Mouse (Mus musculus): ENCODE measurements around the gene Capn1. TPM values are rescaled to one million over a fixed set of nuclear protein-coding genes. Genes with fewer than 3 reads are reported as not detected.

Capn1 gene
- total and polyA plus RNA-seq, 3 experiments: 42.5 to 75.2 TPM; not detected in 1

DNA sequence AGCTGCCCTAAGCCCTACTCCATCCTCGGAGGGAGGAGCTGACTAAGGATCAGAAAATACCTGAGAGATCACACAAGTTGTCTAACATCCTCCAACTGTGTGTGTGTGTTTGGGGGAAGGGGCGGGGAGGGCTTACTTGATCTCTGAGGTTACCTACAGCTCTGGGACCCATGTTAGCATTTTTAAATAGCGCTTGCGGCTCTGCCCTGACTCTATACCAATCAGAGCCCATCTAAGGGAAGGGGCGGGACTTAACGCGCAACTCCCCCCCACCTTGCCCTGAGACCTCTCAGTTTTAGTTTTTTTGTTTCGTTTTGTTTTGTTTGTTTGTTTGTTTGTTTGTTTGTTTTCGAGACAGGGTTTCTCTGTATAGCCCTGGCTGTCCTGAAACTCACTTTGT is 13.7 kb upstream of the Capn1 start:
- H3K79me2 ChIP-seq (ENCODE audit: control insufficient read depth, insufficient read depth, low read length, poor library complexity): no peaks in the 10 kb centered on the region
- peaks cover 0 to 4% of the 10 kb centered on the region in 2 experiments; a peak in 1 of 4 replicates for H3K36me3 ChIP-seq (ENCODE audit: control insufficient read depth in 1 of 2, insufficient read depth in 2 of 2, low read length in 2 of 2)
- TF ChIP-seq GATA1 (IDR thresholded peaks at IDR 0.05; ENCODE audit: low read depth, low read length) (no peak), MYB (IDR thresholded peaks at IDR 0.05; ENCODE audit: low read depth, low read length) (no peak), ZNF384 (IDR thresholded peaks at IDR 0.05; ENCODE audit: low read depth, low read length) (no peak), E2F4 (IDR thresholded peaks at IDR 0.05; ENCODE audit: borderline replicate concordance, low read depth, low read length) (no peak), MAFK (IDR thresholded peaks at IDR 0.05; ENCODE audit: borderline replicate concordance, low read depth, low read length) (no peak), HCFC1 (IDR thresholded peaks at IDR 0.05; ENCODE audit: low read depth, low read length) (no peak), NELFE (IDR thresholded peaks at IDR 0.05; ENCODE audit: low read depth, low read length) (no peak), USF2 (IDR thresholded peaks at IDR 0.05; ENCODE audit: borderline replicate concordance in 1 of 2, insufficient read depth in 1 of 2, low read depth in 1 of 2, low read length in 2 of 2) (no peak), MAX (IDR thresholded peaks at IDR 0.05; ENCODE audit: low read length) (no peak), RCOR1 (IDR thresholded peaks at IDR 0.05; ENCODE audit: low read depth, low read length) (no peak), SIN3A (IDR thresholded peaks at IDR 0.05; ENCODE audit: low read length) (no peak), NRF1 (IDR thresholded peaks at IDR 0.05; ENCODE audit: insufficient read depth, low read depth, low read length, poor library complexity, severe bottlenecking) (no peak)

DNA sequence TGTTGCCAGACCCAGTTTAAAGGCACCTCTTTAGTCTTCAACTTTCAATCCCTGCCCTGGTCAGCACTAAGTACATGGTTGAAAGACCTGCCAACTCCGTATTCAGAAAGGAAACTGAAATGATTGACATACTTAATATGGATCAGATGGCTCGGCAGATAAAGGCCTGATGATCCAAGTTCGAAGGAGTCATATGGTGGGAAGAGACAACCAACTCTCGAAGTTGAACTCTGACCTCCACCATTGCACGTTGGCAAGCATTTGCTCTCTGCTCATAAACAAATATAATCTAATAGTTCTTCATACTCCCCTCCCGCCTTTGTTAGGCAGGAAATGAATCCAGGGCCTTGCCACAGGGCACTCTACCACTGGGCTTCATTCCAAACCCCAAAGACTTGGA is 13.3 kb upstream of the Capn1 start:
- Histone ChIP-seq H3K27me3 (ENCODE audit: control insufficient read depth in 1 of 2, insufficient read depth in 2 of 2, low read length in 2 of 2) (peaks cover 2% of the 10 kb centered on the region in 2 experiments; a peak in 3 of 4 replicates), H3K9ac (ENCODE audit: control insufficient read depth, low read depth, low read length, poor library complexity, severe bottlenecking) (no peak overlapping the region), H3K27ac (ENCODE audit: control insufficient read depth, low read depth, low read length) (no peak overlapping the region), H3K9me3 (replicated peaks; ENCODE audit: insufficient read depth, low read length) (no peaks in the 10 kb centered on the region), H3K79me2 (ENCODE audit: control insufficient read depth, insufficient read depth, low read length, poor library complexity) (no peaks in the 10 kb centered on the region), H3K4me3 (ENCODE audit: control insufficient read depth in 1 of 2, insufficient read depth in 1 of 2, low read depth in 2 of 2, low read length in 2 of 2) (no peak overlapping the region), H3K4me1 (ENCODE audit: control insufficient read depth in 1 of 2, insufficient read depth in 2 of 2, low read length in 2 of 2) (peaks cover 0 to 10% of the 10 kb centered on the region in 2 experiments; a peak in 3 of 4 replicates), H3K36me3 (ENCODE audit: control insufficient read depth in 1 of 2, insufficient read depth in 2 of 2, low read length in 2 of 2) (peaks cover 0 to 4% of the 10 kb centered on the region in 2 experiments; a peak in 1 of 4 replicates)
- no peak for DNase-seq (ENCODE audit: low read depth, low spot score)
- TF ChIP-seq NELFE (IDR thresholded peaks at IDR 0.05; ENCODE audit: low read depth, low read length) (no peak), ZC3H11A (IDR thresholded peaks at IDR 0.05; ENCODE audit: low read depth, low read length) (no peak), MXI1 (IDR thresholded peaks at IDR 0.05; ENCODE audit: low read depth, low read length) (no peak), USF1 (IDR thresholded peaks at IDR 0.05; ENCODE audit: low read depth, low read length) (no peak), MAZ (IDR thresholded peaks at IDR 0.05; ENCODE audit: low read depth, low read length) (no peak), GABPA (IDR thresholded peaks at IDR 0.05; ENCODE audit: low read depth, low read length) (no peak)

More for the DNA sequence above, 13.7 kb upstream of the Capn1 start:
- no peak overlapping the region for H3K4me3 ChIP-seq (ENCODE audit: control insufficient read depth in 1 of 2, insufficient read depth in 1 of 2, low read depth in 2 of 2, low read length in 2 of 2)
- no peak overlapping the region for H3K27ac ChIP-seq (ENCODE audit: control insufficient read depth, low read depth, low read length)
- H3K9me3 ChIP-seq (replicated peaks; ENCODE audit: insufficient read depth, low read length): no peaks in the 10 kb centered on the region
- DNase-seq (ENCODE audit: low read depth, low spot score): no peak
- no peak overlapping the region for H3K9ac ChIP-seq (ENCODE audit: control insufficient read depth, low read depth, low read length, poor library complexity, severe bottlenecking)
- peaks cover 0 to 10% of the 10 kb centered on the region in 2 experiments; a peak in 3 of 4 replicates for H3K4me1 ChIP-seq (ENCODE audit: control insufficient read depth in 1 of 2, insufficient read depth in 2 of 2, low read length in 2 of 2)
- peaks cover 2% of the 10 kb centered on the region in 2 experiments; a peak in 3 of 4 replicates for H3K27me3 ChIP-seq (ENCODE audit: control insufficient read depth in 1 of 2, insufficient read depth in 2 of 2, low read length in 2 of 2)

Data from MEL (cell line).